Mouse (Mus musculus) neural tube, embryonic 15.5 days (tissue): ENCODE results near the gene Tm9sf4. TPM values are rescaled to one million over a fixed set of nuclear protein-coding genes. Genes with fewer than 3 reads are reported as not detected.

Experiments
- ATAC-seq: fragments of 200-750 bp; cut with Nextera tagmentation; 2 replicates; pipeline ENCODE4 v1.8.0; 2017; ENCODE audit warnings: mild to moderate bottlenecking, moderate TSS enrichment, moderate library complexity; ENCODE audit not compliant: low FRiP score
- H3K27ac ChIP-seq: fragments of 300-500 bp; sonication (generic); replicated peaks from 2 replicates; pipeline ENCODE4 v1.5.1; 2015; ENCODE audit warnings: mild to moderate bottlenecking, inconsistent platforms
- H3K27me3 ChIP-seq: fragments of 300-500 bp; sonication (generic); replicated peaks from 2 replicates; pipeline ENCODE4 v1.6.1; 2015; ENCODE audit warnings: inconsistent platforms
- H3K36me3 ChIP-seq: fragments of 300-500 bp; sonication (generic); 2 replicates; pipeline ENCODE4 v1.6.1; 2015; ENCODE audit warnings: inconsistent platforms
- H3K4me1 ChIP-seq: fragments of 300-500 bp; sonication (generic); 2 replicates; pipeline ENCODE4 v1.6.1; 2015; ENCODE audit warnings: inconsistent platforms
- H3K4me2 ChIP-seq: fragments of 300-500 bp; sonication (generic); 2 replicates; pipeline ENCODE4 v1.6.1; 2015; ENCODE audit warnings: inconsistent platforms, mild to moderate bottlenecking, moderate library complexity
- H3K4me3 ChIP-seq: fragments of 300-500 bp; sonication (generic); replicated peaks from 2 replicates; pipeline ENCODE4 v1.5.1; 2015; ENCODE audit warnings: mild to moderate bottlenecking, inconsistent platforms
- H3K9ac ChIP-seq: fragments of 300-500 bp; sonication (generic); replicated peaks from 2 replicates; pipeline ENCODE4 v1.6.1; 2015; ENCODE audit warnings: mild to moderate bottlenecking, inconsistent platforms
- H3K9me3 ChIP-seq: fragments of 300-500 bp; sonication (generic); replicated peaks from 2 replicates; pipeline ENCODE4 v1.6.1; 2016; ENCODE audit warnings: inconsistent platforms
- WGBS: fragments of 180-500 bp; shearing (Covaris S2); methylation state at CpG from one replicate; pipeline ENCODE4 v1.1.7; 2015; ENCODE audit warnings: mixed read lengths; 5-methylcytosine and 5-hydroxymethylcytosine counted together
- polyA plus RNA-seq: library from polyadenylated mRNA; unstranded; fragments of >200 nt; fragmentation: Nextera tagmentation; extraction: Ambion mirVana; gene quantifications from 2 replicates; pipeline ENCODE4 v1.2.1, GENCODE M21; 2015

Gene Tm9sf4
- 83.0 and 83.7 TPM in 2 replicates for polyA plus RNA-seq

GRCm38 (mm10) chr2:153160844-153161683 lies at the start of gene Tm9sf4:
Gene Tm9sf4 (plus strand): TSS chr2:153161303.
- peak within 1 kb of the TSS; percentile 90 for H3K4me3 ChIP-seq
- WGBS, result 10% methylated on average over 34 of the region's 34 CpGs
- ATAC-seq, result peak; percentile 94

GRCm38 (mm10) chr2:153115679-153116081 lies 45.4 kb upstream of the Tm9sf4 start:
- no peaks in the 10 kb centered on the region for H3K9me3 ChIP-seq
- ATAC-seq, result no peak
- H3K36me3 ChIP-seq, result no peaks in the 10 kb centered on the region
- H3K27me3 ChIP-seq, result peaks cover 9% of the 10 kb centered on the region
- no peaks in the 10 kb centered on the region for H3K4me1 ChIP-seq
- H3K27ac ChIP-seq, result no peak overlapping the region
- H3K9ac ChIP-seq, result no peak overlapping the region
- no peak overlapping the region for H3K4me2 ChIP-seq
- 77% methylated on average over 4 of the region's 4 CpGs for WGBS
- no peak overlapping the region for H3K4me3 ChIP-seq

More at GRCm38 (mm10) chr2:153160844-153161683, at the start of gene Tm9sf4:
- Histone ChIP-seq H3K27ac (peak within 1 kb of the TSS; percentile 99), H3K36me3 (no peaks in the 10 kb centered on the region), H3K4me2 (peak within 1 kb of the TSS; percentile 95), H3K27me3 (no peaks in the 10 kb centered on the region), H3K9me3 (no peaks in the 10 kb centered on the region), H3K4me1 (peaks cover 15% of the 10 kb centered on the region), H3K9ac (peak within 1 kb of the TSS; percentile 90)

- no peaks in the 10 kb centered on the region for H3K36me3 ChIP-seq
- ATAC-seq, result no peak
- H3K4me2 ChIP-seq, result no peak overlapping the region
- no peaks in the 10 kb centered on the region for H3K27me3 ChIP-seq
- 84% methylated on average over 7 of the region's 7 CpGs for WGBS
- no peaks in the 10 kb centered on the region for H3K4me1 ChIP-seq
- no peaks in the 10 kb centered on the region for H3K9me3 ChIP-seq
- H3K27ac ChIP-seq, result no peak overlapping the region
- no peak overlapping the region for H3K4me3 ChIP-seq
- H3K9ac ChIP-seq, result no peak overlapping the region
Measured at GRCm38 (mm10) chr2:153117051-153117486, 44.0 kb upstream of the Tm9sf4 start.

- Histone ChIP-seq H3K4me1 (no peaks in the 10 kb centered on the region), H3K9ac (no peak overlapping the region), H3K36me3 (no peaks in the 10 kb centered on the region), H3K27me3 (no peaks in the 10 kb centered on the region), H3K4me3 (no peak overlapping the region), H3K9me3 (no peaks in the 10 kb centered on the region), H3K27ac (no peak overlapping the region), H3K4me2 (no peak overlapping the region)
- ATAC-seq, result no peak
- 89% methylated on average over 6 of the region's 6 CpGs for WGBS
Measured at GRCm38 (mm10) chr2:153119488-153119887, 41.6 kb upstream of the Tm9sf4 start.

- H3K27ac ChIP-seq, result no peak overlapping the region
- H3K4me3 ChIP-seq, result no peak overlapping the region
- no peaks in the 10 kb centered on the region for H3K27me3 ChIP-seq
- no peak overlapping the region for H3K9ac ChIP-seq
- no peaks in the 10 kb centered on the region for H3K4me1 ChIP-seq
- no peak overlapping the region for H3K4me2 ChIP-seq
- no peak for ATAC-seq
- no peaks in the 10 kb centered on the region for H3K9me3 ChIP-seq
- no peaks in the 10 kb centered on the region for H3K36me3 ChIP-seq
- WGBS, result 70% methylated on average over 8 of the region's 8 CpGs
Measured at GRCm38 (mm10) chr2:153120126-153120525, 41.0 kb upstream of the Tm9sf4 start.

GRCm38 (mm10) chr2:153121821-153122615 lies 39.1 kb upstream of the Tm9sf4 start:
- no peaks in the 10 kb centered on the region for H3K9me3 ChIP-seq
- no peak overlapping the region for H3K27ac ChIP-seq
- no peaks in the 10 kb centered on the region for H3K36me3 ChIP-seq
- H3K9ac ChIP-seq, result no peak overlapping the region
- H3K4me3 ChIP-seq, result no peak overlapping the region
- ATAC-seq, result no peak
- H3K27me3 ChIP-seq, result no peaks in the 10 kb centered on the region
- WGBS, result 65% methylated on average over 8 of the region's 8 CpGs
- no peak overlapping the region for H3K4me2 ChIP-seq
- no peaks in the 10 kb centered on the region for H3K4me1 ChIP-seq

- H3K9me3 ChIP-seq, result no peaks in the 10 kb centered on the region
- H3K4me1 ChIP-seq, result no peaks in the 10 kb centered on the region
- H3K36me3 ChIP-seq, result no peaks in the 10 kb centered on the region
- H3K27me3 ChIP-seq, result no peaks in the 10 kb centered on the region
- no peak overlapping the region for H3K4me3 ChIP-seq
- no peak overlapping the region for H3K4me2 ChIP-seq
- ATAC-seq, result no peak
- 92% methylated on average over 7 of the region's 7 CpGs for WGBS
- no peak overlapping the region for H3K9ac ChIP-seq
- H3K27ac ChIP-seq, result no peak overlapping the region
Measured at GRCm38 (mm10) chr2:153122701-153123100, 38.4 kb upstream of the Tm9sf4 start.

GRCm38 (mm10) chr2:153125875-153126274 lies 35.2 kb upstream of the Tm9sf4 start:
- 51% methylated on average over 5 of the region's 5 CpGs for WGBS
- no peak for ATAC-seq

GRCm38 (mm10) chr2:153131019-153131418 lies 30.1 kb upstream of the Tm9sf4 start:
- Histone ChIP-seq H3K36me3 (no peaks in the 10 kb centered on the region), H3K9ac (no peak overlapping the region), H3K4me2 (no peak overlapping the region), H3K9me3 (no peaks in the 10 kb centered on the region), H3K4me1 (no peaks in the 10 kb centered on the region), H3K4me3 (no peak overlapping the region), H3K27me3 (no peaks in the 10 kb centered on the region), H3K27ac (no peak overlapping the region)
- 16% methylated on average over 6 of the region's 6 CpGs for WGBS
- no peak for ATAC-seq

More at GRCm38 (mm10) chr2:153125875-153126274, 35.2 kb upstream of the Tm9sf4 start:
- no peak overlapping the region for H3K27ac ChIP-seq
- H3K27me3 ChIP-seq, result no peaks in the 10 kb centered on the region
- no peaks in the 10 kb centered on the region for H3K36me3 ChIP-seq
- H3K4me2 ChIP-seq, result no peak overlapping the region
- H3K9me3 ChIP-seq, result no peaks in the 10 kb centered on the region
- H3K9ac ChIP-seq, result no peak overlapping the region
- H3K4me1 ChIP-seq, result no peaks in the 10 kb centered on the region
- H3K4me3 ChIP-seq, result no peak overlapping the region

GRCm38 (mm10) chr2:153134237-153134636 lies 26.9 kb upstream of the Tm9sf4 start:
- Histone ChIP-seq H3K9ac (no peak overlapping the region), H3K36me3 (no peaks in the 10 kb centered on the region), H3K27ac (no peak overlapping the region), H3K27me3 (no peaks in the 10 kb centered on the region), H3K9me3 (no peaks in the 10 kb centered on the region), H3K4me1 (no peaks in the 10 kb centered on the region), H3K4me2 (no peak overlapping the region), H3K4me3 (no peak overlapping the region)
- 41% methylated on average over 5 of the region's 5 CpGs for WGBS
- ATAC-seq, result no peak

- WGBS, result 77% methylated on average over 4 of the region's 4 CpGs
- H3K4me2 ChIP-seq, result no peak overlapping the region
- no peaks in the 10 kb centered on the region for H3K9me3 ChIP-seq
- H3K36me3 ChIP-seq, result no peaks in the 10 kb centered on the region
- 0 out of 2 replicates have a peak, but pooled peaks cover 5% of the 10 kb centered on the region for H3K4me1 ChIP-seq
- no peak overlapping the region for H3K9ac ChIP-seq
- H3K27ac ChIP-seq, result no peak overlapping the region
- no peaks in the 10 kb centered on the region for H3K27me3 ChIP-seq
- H3K4me3 ChIP-seq, result no peak overlapping the region
- ATAC-seq, result no peak
Measured at GRCm38 (mm10) chr2:153136211-153136610, 24.9 kb upstream of the Tm9sf4 start.
